Mouse (Mus musculus) telencephalon, adult 2 months (tissue): Measurements from ENCODE around the gene Ptprh.
A peak's percentile ranks its signal among the peaks of the same experiment; 100 is the strongest.

Source experiments
- DNase-seq: peaks from one replicate; pipeline ENCODE4 v3.0.0-alpha.2; 2011; ENCODE audit warnings: low read depth, low spot score

Gene Ptprh

GRCm38 (mm10) chr7:4501558-4502397 is 102.1 kb downstream of the Ptprh start, which contains the start of gene Ppp1r12c:
TSS of gene Ppp1r12c (minus strand) at chr7:4501680.
- DNase-seq: peak; percentile 94

GRCm38 (mm10) chr7:4500892-4501471 is 102.9 kb downstream of the Ptprh start:
- DNase-seq: no peak

- DNase-seq: no peak
These were observed 104.8 kb downstream of the Ptprh start for GRCm38 (mm10) chr7:4499034-4499433.
